Mouse (Mus musculus) megakaryocyte, embryonic 14.5 days (primary cell): ENCODE measurements at regions not wholly inside any gene's neighbourhood (a gene's known extent, or its start where the extent isn't known, plus 50 kb on each side); places are given as distances from the start of the nearest gene placed in this dataset.

Experiments
- FLI1 ChIP-seq: IDR thresholded peaks from 2 replicates; pipeline ENCODE4 v1.6.1; 2012; ENCODE audit warnings: low read length, inconsistent platforms, mixed read lengths
- GATA1 ChIP-seq: IDR thresholded peaks from 3 replicates; pipeline ENCODE4 v1.6.1; 2012; ENCODE audit warnings: mixed read lengths, low read length, inconsistent platforms, borderline replicate concordance

GRCm38 (mm10) chr12:39939017-39939416 lies 98.8 kb downstream of the Arl4a start:
- TF ChIP-seq GATA1 (no peak), FLI1 (no peak)
